Mouse (Mus musculus): ENCODE data around the gene Ophn1. TPM values are rescaled to one million over a fixed set of nuclear protein-coding genes. Genes with fewer than 3 reads are reported as not detected.

Gene Ophn1
- polyA plus RNA-seq, 1 experiment from 2014 or later = 8.7 TPM

- Histone ChIP-seq H3K4me2 (no peak overlapping the region), H3K36me3 (no peaks in the 10 kb centered on the region), H3K27me3 (replicated peaks) (no peaks in the 10 kb centered on the region), H3K27ac (replicated peaks) (no peak overlapping the region), H3K4me3 (no peak overlapping the region), H3K9ac (no peak overlapping the region), H3K9me3 (no peaks in the 10 kb centered on the region), H3K4me1 (no peaks in the 10 kb centered on the region)
- ATAC-seq (ENCODE audit: extremely low read depth, insufficient number of reproducible peaks, low FRiP score, low TSS enrichment) = no peak
Observed at GRCm38 (mm10) chrX:98803813-98804212, 87.0 kb downstream of the Ophn1 start.

DNA sequence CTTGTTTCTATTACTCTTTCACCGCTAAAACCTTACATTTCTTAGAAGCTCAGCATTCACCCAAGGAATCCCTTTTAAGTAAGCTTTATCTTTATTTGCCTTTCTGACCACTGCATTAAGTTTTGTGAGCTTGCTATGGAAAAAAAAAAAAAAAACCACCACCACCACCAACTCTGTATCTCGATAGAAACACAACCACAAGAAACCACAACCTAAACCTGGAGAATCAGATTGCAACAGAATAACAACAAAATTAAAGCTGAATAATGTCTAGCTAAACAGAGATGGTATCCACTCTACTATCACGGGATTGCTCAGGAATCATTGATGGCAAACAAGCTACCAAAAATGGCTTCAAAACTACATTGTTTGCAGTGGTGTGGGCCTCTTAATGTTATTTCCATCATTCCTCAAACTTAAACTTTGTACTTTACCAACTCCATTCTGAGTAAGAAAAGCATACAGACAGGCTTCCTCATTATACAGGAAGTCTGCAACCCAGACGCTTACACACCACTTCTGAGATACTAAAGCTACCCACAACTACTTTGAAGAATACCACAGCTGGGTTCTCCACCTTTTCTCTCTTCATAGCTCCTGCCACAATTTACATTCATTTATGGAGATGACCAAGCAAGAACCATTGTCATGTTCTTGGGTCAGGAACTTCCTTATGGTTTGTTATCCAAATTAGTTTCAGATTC is 116.4 kb downstream of the Ophn1 start:
- H3K27me3 ChIP-seq (replicated peaks) = no peaks in the 10 kb centered on the region
- no peaks in the 10 kb centered on the region for H3K4me1 ChIP-seq
- no peak overlapping the region for H3K4me2 ChIP-seq
- WGBS = 67% methylated on average over 4 of the region's 4 CpGs
- no peak overlapping the region for H3K9ac ChIP-seq
- no peak overlapping the region for H3K4me3 ChIP-seq
- no peaks in the 10 kb centered on the region for H3K36me3 ChIP-seq
- no peak for ATAC-seq (ENCODE audit: extremely low read depth, insufficient number of reproducible peaks, low FRiP score, low TSS enrichment)
- H3K27ac ChIP-seq (replicated peaks) = no peak overlapping the region
- H3K9me3 ChIP-seq = no peaks in the 10 kb centered on the region

DNA sequence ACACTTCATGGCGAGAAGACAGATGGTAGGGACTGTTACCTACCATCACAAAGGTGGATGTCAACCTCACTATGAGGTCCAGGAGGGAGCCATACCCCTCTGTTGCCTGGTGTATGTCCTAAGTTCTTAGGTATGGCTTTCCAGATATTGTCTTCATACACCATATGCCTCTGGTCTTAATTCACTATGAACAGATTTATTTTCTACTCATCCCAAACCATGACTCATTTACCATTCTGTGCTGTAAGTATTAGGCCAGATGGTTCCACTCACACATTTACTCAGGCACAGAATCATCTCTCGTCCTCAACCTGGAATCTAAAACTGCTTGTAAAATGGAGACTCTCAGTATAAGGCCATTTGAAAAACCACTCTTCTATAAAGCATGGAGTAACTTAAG is 135.7 kb downstream of the Ophn1 start:
- 58% methylated on average over 2 of the region's 2 CpGs for WGBS
- Histone ChIP-seq H3K4me1 (no peaks in the 10 kb centered on the region), H3K27ac (replicated peaks) (no peak overlapping the region), H3K27me3 (replicated peaks) (no peaks in the 10 kb centered on the region), H3K4me3 (no peak overlapping the region), H3K9me3 (no peaks in the 10 kb centered on the region), H3K36me3 (no peaks in the 10 kb centered on the region), H3K4me2 (no peak overlapping the region), H3K9ac (no peak overlapping the region)
- ATAC-seq (ENCODE audit: extremely low read depth, insufficient number of reproducible peaks, low FRiP score, low TSS enrichment) = no peak

DNA sequence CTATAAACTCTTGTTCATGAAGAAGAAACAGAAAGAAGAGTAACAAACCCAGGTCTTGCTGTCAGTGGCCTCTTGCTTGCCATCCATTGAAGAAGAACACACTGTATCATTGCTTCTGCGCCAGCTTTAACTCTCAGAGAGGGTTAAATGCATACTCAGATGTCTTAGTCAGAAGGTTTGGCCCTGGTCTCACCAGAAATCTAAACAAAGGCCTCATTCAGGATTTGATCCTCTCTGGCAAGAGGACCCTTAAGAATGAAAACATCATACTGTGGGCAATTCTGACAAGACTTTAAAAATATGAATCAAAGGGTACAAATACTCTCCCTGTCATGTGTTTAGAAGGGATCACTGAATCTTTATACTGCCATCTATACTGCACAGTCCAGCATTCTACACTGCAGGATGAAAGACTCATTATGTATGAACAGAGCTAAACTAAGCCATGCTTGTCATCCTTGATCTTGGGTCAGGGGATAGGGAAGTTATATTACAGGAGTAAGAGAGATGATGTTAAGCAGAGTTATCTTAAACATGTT is 139.5 kb downstream of the Ophn1 start:
- Histone ChIP-seq H3K9me3 (no peaks in the 10 kb centered on the region), H3K4me1 (no peaks in the 10 kb centered on the region), H3K36me3 (no peaks in the 10 kb centered on the region), H3K27me3 (replicated peaks) (no peaks in the 10 kb centered on the region), H3K27ac (replicated peaks) (no peak overlapping the region), H3K9ac (no peak overlapping the region), H3K4me3 (no peak overlapping the region), H3K4me2 (no peak overlapping the region)
- 68% methylated on average over 1 of the region's 1 CpGs for WGBS
- ATAC-seq (ENCODE audit: extremely low read depth, insufficient number of reproducible peaks, low FRiP score, low TSS enrichment) = no peak

- ATAC-seq (ENCODE audit: extremely low read depth, insufficient number of reproducible peaks, low FRiP score, low TSS enrichment) = no peak
- H3K4me3 ChIP-seq = no peak overlapping the region
- 63% methylated on average over 5 of the region's 5 CpGs for WGBS
- no peaks in the 10 kb centered on the region for H3K4me1 ChIP-seq
- H3K4me2 ChIP-seq = no peak overlapping the region
- H3K36me3 ChIP-seq = no peaks in the 10 kb centered on the region
- H3K27me3 ChIP-seq (replicated peaks) = no peaks in the 10 kb centered on the region
- H3K27ac ChIP-seq (replicated peaks) = no peak overlapping the region
- H3K9me3 ChIP-seq = no peaks in the 10 kb centered on the region
- no peak overlapping the region for H3K9ac ChIP-seq
Observed at GRCm38 (mm10) chrX:98736758-98737157, 154.1 kb downstream of the Ophn1 start.

- no peaks in the 10 kb centered on the region for H3K27me3 ChIP-seq (replicated peaks)
- no peak overlapping the region for H3K4me2 ChIP-seq
- ATAC-seq (ENCODE audit: extremely low read depth, insufficient number of reproducible peaks, low FRiP score, low TSS enrichment) = no peak
- H3K9me3 ChIP-seq = no peaks in the 10 kb centered on the region
- no peaks in the 10 kb centered on the region for H3K4me1 ChIP-seq
- H3K27ac ChIP-seq (replicated peaks) = no peak overlapping the region
- H3K36me3 ChIP-seq = no peaks in the 10 kb centered on the region
- no peak overlapping the region for H3K9ac ChIP-seq
- 47% methylated on average over 10 of the region's 10 CpGs for WGBS
- H3K4me3 ChIP-seq = no peak overlapping the region
Observed at GRCm38 (mm10) chrX:98722991-98723390, 167.8 kb downstream of the Ophn1 start.

DNA sequence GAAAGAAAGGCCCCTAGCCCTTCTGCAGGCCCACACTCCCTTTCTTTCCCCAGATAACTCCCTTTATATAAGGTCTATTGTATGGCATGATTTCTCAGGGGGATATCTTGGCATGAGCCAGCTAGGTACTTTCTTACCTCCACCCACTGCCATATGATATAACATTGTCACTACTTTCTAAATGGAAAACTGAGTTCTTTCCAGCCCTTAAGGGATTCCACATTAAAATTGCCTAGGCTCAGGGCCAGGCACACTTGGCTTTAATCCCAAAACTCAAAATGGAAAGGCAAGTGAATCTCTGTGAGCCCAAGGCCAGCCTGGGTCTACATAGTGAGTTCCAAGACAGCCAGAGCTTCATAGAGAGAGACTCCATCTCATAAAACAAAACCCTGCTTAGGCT is 183.1 kb downstream of the Ophn1 start:
- H3K4me1 ChIP-seq = no peaks in the 10 kb centered on the region
- no peak overlapping the region for H3K9ac ChIP-seq
- H3K9me3 ChIP-seq = no peaks in the 10 kb centered on the region
- no peak overlapping the region for H3K27ac ChIP-seq (replicated peaks)
- ATAC-seq (ENCODE audit: extremely low read depth, insufficient number of reproducible peaks, low FRiP score, low TSS enrichment) = no peak
- H3K4me3 ChIP-seq = no peak overlapping the region
- no peaks in the 10 kb centered on the region for H3K36me3 ChIP-seq
- H3K4me2 ChIP-seq = no peak overlapping the region
- no peaks in the 10 kb centered on the region for H3K27me3 ChIP-seq (replicated peaks)

- H3K4me2 ChIP-seq = no peak overlapping the region
- no peaks in the 10 kb centered on the region for H3K4me1 ChIP-seq
- no peak for ATAC-seq (ENCODE audit: extremely low read depth, insufficient number of reproducible peaks, low FRiP score, low TSS enrichment)
- whole genome bisulfite sequencing = 27% methylated on average over 4 of the region's 4 CpGs
- H3K36me3 ChIP-seq = no peaks in the 10 kb centered on the region
- no peaks in the 10 kb centered on the region for H3K9me3 ChIP-seq
- no peak overlapping the region for H3K9ac ChIP-seq
- no peak overlapping the region for H3K4me3 ChIP-seq
- no peaks in the 10 kb centered on the region for H3K27me3 ChIP-seq (replicated peaks)
- no peak overlapping the region for H3K27ac ChIP-seq (replicated peaks)
Observed at GRCm38 (mm10) chrX:98701635-98702034, 189.2 kb downstream of the Ophn1 start.

GRCm38 (mm10) chrX:98682603-98683002 is 208.2 kb downstream of the Ophn1 start:
- H3K27ac ChIP-seq (replicated peaks) = no peak overlapping the region
- H3K4me1 ChIP-seq = no peaks in the 10 kb centered on the region
- H3K9me3 ChIP-seq = no peaks in the 10 kb centered on the region
- no peaks in the 10 kb centered on the region for H3K36me3 ChIP-seq
- no peak for ATAC-seq (ENCODE audit: extremely low read depth, insufficient number of reproducible peaks, low FRiP score, low TSS enrichment)
- H3K27me3 ChIP-seq (replicated peaks) = no peaks in the 10 kb centered on the region
- H3K4me2 ChIP-seq = no peak overlapping the region
- H3K9ac ChIP-seq = no peak overlapping the region
- no peak overlapping the region for H3K4me3 ChIP-seq

GRCm38 (mm10) chrX:98681281-98681680 is 209.5 kb downstream of the Ophn1 start:
- no peak for ATAC-seq (ENCODE audit: extremely low read depth, insufficient number of reproducible peaks, low FRiP score, low TSS enrichment)
- no peaks in the 10 kb centered on the region for H3K4me1 ChIP-seq
- WGBS = 75% methylated on average over 2 of the region's 2 CpGs

DNA sequence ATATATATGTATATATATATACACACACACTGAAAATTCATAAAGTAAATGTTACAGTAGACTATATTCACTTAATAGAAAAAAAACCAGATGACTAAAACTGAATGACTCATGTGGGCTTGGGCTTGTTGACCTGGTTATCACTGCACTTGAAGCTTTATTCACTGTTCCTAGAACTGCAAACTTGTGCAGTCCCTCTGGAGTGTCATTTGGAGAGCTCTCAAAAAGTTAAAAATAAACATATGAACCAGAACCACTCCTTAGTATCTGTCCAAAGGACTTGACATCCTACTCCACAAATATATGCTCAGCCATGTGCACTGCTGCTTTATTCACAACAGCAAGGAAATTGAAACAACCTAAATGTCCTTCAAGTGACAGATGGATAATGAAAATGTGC is 219.8 kb downstream of the Ophn1 start:
- no peak overlapping the region for H3K4me3 ChIP-seq
- no peaks in the 10 kb centered on the region for H3K36me3 ChIP-seq
- H3K9ac ChIP-seq = no peak overlapping the region
- no peak overlapping the region for H3K4me2 ChIP-seq
- no peaks in the 10 kb centered on the region for H3K27me3 ChIP-seq (replicated peaks)
- H3K27ac ChIP-seq (replicated peaks) = no peak overlapping the region
- ATAC-seq (ENCODE audit: extremely low read depth, insufficient number of reproducible peaks, low FRiP score, low TSS enrichment) = no peak
- H3K4me1 ChIP-seq = no peaks in the 10 kb centered on the region
- H3K9me3 ChIP-seq = no peaks in the 10 kb centered on the region

More at GRCm38 (mm10) chrX:98681281-98681680, 209.5 kb downstream of the Ophn1 start:
- Histone ChIP-seq H3K9ac (no peak overlapping the region), H3K27ac (replicated peaks) (no peak overlapping the region), H3K4me2 (no peak overlapping the region), H3K4me3 (no peak overlapping the region), H3K27me3 (replicated peaks) (no peaks in the 10 kb centered on the region), H3K9me3 (no peaks in the 10 kb centered on the region), H3K36me3 (no peaks in the 10 kb centered on the region)

DNA sequence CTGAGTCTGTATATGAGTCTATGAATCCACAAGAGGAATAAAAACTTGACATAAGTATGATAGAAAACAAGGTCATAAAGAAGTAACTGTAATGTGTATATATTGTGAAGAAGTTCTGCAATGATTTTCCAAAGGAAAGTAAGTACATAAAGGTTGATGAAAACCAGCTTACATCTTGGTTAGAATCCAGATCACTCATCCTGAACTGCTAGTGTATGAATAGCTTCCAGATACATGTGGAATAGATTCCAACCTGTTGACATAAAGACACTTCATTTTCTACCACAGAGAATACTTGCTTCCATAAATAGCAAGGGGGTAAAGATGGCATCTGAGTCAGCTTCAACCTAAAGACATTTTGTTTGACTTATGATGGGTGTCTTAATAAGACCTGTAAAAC is 239.4 kb downstream of the Ophn1 start:
- H3K9ac ChIP-seq = no peak overlapping the region
- H3K27ac ChIP-seq (replicated peaks) = no peak overlapping the region
- H3K4me3 ChIP-seq = no peak overlapping the region
- no peaks in the 10 kb centered on the region for H3K9me3 ChIP-seq
- H3K36me3 ChIP-seq = no peaks in the 10 kb centered on the region
- no peak overlapping the region for H3K4me2 ChIP-seq
- no peak for ATAC-seq (ENCODE audit: extremely low read depth, insufficient number of reproducible peaks, low FRiP score, low TSS enrichment)
- H3K4me1 ChIP-seq = no peaks in the 10 kb centered on the region
- H3K27me3 ChIP-seq (replicated peaks) = no peaks in the 10 kb centered on the region

Data from heart, embryonic 13.5 days (tissue).